Mouse (Mus musculus) left cerebral cortex, adult 2 months (tissue): ENCODE data around the gene Frrs1l. TPM values are rescaled to one million over a fixed set of nuclear protein-coding genes. Genes with fewer than 3 reads are reported as not detected.

Source experiments
- DNase-seq, 2 experiments: peaks; one replicate each; pipeline ENCODE4 v3.0.0; 2021 to 2022; ENCODE audit warnings: low spot score in 2 of 2, mixed read lengths in 1 of 2; ENCODE audit errors: extremely low spot score in 1 of 2
- H3K27ac ChIP-seq: fragments of 200-600 bp; 2 replicates; pipeline ENCODE4 v1.8.1; 2022
- H3K4me3 ChIP-seq: fragments of 200-600 bp; 2 replicates; pipeline ENCODE4 v1.8.1; 2022
- CTCF ChIP-seq: fragments of 200-600 bp; IDR thresholded peaks from 2 replicates; pipeline ENCODE4 v1.8.1; 2022; ENCODE audit warnings: antibody characterized with exemption, mild to moderate bottlenecking, moderate library complexity
- intact Hi-C: fragments of 180-260 bp; cut with DNase I; formaldehyde crosslinking; loops from one replicate; pipeline ENCODE4 v1.15.1; 2025
- total RNA-seq, 2 experiments: library from RNA; stranded (reverse); gene quantifications; 2 replicates each; pipeline ENCODE4 v1.2.3; 2021

Gene Frrs1l
- total RNA-seq, 2 experiments from 2014 or later: 204 to 212 TPM

DNA sequence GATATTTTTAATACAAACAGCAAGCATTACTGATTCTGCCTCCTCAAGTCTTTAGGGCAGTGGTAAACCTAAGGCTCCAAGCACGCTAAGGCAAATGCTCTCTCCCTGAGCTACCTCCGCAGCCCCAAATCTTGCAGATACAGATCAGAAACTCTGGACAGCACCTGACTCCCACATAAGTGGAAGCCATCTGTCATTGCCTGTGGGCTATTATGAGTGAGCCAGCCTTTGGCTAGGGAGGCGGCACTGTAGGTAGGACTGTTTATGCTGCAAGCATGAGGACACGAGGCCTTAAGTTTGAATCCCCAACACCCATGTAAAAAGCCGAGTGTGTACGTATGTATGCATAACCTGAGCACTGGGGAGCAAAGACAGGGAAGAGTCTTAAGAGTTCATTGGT is 26.5 kb downstream of the Frrs1l start:
- intact Hi-C loops: no loop called here

DNA sequence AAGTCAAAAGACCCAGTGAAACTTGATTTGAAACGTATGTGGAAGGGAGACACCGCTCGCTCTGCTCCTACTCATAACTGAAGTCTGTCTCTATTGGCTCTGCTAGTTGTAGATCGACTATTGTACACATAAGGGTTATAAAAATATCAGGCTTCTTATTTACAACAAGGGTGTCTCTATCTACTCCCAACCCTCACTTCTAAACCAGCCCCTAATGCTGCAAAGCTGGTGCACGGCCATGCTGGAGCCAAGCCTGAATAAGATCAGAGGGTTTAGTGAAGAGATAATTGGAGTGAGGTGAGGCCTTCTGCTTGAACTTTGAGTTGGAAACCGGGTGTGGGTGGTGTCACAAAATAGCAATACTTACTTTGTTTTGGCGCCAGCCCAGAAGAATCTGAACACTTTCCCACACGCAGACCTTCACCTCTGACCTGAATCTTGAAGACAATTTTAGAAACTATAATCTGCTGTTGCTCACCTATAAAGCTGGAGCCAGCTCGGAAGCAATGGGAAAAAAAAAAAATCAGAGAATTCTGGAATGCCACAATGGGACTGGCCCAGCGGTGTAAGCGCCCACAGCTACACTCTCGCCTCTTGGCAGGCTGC is 28.8 kb downstream of the Frrs1l start:
- no peak overlapping the region for H3K27ac ChIP-seq
- H3K4me3 ChIP-seq: no peak overlapping the region
- TF ChIP-seq CTCF: no peak
- intact Hi-C loops: no loop called here
- no peak for DNase-seq

More for the DNA sequence above, 26.5 kb downstream of the Frrs1l start:
- peak in 1 of 2 experiments; percentile 59 for DNase-seq
- no peak overlapping the region; the same call in 1 of the 2 replicates for H3K27ac ChIP-seq
- no peak for TF ChIP-seq CTCF
- H3K4me3 ChIP-seq: no peak overlapping the region

DNA sequence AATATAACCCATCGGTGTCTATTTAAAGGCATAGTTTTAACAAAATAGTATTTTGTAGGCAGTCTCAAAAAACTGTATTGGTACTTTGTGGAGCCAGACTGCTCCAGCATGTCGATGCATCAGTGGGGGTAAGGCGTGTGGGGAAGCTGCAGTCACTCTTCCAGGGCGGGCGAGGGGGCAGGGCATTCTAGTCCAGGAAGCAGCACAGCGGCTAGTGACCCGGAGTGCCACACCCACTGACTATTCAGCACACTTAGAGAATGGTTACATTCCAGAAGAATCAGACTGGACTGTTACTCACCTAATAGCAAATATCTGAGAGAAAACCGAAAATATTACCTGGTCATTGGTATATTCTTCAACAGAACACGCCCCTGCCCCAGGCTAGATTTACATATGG is 32.7 kb downstream of the Frrs1l start:
- DNase-seq: no peak
- no peak for TF ChIP-seq CTCF
- Histone ChIP-seq H3K27ac (no peak overlapping the region), H3K4me3 (no peak overlapping the region)
- intact Hi-C loops: no loop called here

DNA sequence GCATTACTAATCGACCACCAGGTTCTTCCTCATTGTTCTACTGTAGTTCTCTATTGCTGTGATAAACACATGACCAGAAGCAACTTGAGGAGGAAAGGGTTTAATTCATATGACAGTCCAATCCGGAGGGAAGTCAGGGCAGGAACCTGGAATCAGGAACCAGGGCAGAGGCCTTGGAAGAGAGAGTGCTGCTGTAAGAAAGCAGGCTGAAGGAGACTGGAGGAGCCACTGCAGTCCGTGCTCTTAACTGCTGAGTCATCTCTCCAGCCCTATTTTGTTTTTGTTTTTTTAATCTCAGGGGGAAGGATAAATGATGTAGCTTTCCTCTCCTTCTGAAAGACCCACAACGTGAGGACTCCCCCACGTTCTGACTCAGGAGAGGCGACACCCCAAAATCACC is 37.0 kb downstream of the Frrs1l start:
- no peak for TF ChIP-seq CTCF
- no peak for DNase-seq
- no peak overlapping the region for H3K27ac ChIP-seq
- H3K4me3 ChIP-seq: no peak overlapping the region
- intact Hi-C loops: no loop called here

DNA sequence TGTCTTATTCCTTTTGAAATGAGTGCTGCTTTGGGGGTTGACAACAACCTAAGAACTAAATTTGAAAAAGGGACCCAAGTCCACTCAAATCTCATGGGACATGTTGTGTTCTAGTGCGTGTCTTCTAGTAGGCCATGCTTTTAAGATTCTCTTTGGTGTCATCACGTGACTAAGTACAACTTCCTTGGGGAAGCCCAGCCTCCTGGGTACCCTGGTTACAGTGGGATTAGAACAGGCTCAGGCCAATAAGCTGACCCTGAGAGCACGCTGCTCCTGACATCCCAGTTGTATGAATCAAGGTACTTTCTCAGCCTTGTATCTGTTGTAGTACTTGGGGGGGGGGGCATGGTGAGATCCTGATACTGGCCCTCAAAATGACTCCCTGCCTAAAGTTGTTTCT is 38.5 kb downstream of the Frrs1l start:
- TF ChIP-seq CTCF: no peak
- intact Hi-C loops: no loop called here
- Histone ChIP-seq H3K4me3 (no peak overlapping the region), H3K27ac (no peak overlapping the region)
- DNase-seq: no peak

DNA sequence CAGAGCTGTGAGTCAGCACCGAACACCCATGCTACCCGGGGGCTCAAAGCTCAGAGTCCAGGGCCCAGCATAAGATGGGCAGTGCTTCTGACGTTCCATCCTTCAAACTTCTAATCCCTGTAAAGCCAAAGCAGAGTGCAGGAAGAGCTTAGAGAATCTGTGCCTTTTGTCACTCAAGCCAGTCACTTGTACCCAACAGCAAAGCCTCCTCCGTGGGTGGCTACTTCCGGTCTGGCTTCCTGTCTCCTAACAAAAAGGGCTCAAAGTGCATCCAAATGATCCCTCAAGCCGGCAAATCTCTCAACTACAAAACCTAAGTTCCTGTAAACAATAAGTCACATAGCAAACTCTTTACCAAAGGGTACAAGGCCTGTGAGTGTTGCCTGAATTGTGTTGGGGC is 40.7 kb downstream of the Frrs1l start:
- H3K4me3 ChIP-seq: no peak overlapping the region
- DNase-seq: no peak
- intact Hi-C loops: no loop called here
- TF ChIP-seq CTCF: no peak
- H3K27ac ChIP-seq: no peak overlapping the region

DNA sequence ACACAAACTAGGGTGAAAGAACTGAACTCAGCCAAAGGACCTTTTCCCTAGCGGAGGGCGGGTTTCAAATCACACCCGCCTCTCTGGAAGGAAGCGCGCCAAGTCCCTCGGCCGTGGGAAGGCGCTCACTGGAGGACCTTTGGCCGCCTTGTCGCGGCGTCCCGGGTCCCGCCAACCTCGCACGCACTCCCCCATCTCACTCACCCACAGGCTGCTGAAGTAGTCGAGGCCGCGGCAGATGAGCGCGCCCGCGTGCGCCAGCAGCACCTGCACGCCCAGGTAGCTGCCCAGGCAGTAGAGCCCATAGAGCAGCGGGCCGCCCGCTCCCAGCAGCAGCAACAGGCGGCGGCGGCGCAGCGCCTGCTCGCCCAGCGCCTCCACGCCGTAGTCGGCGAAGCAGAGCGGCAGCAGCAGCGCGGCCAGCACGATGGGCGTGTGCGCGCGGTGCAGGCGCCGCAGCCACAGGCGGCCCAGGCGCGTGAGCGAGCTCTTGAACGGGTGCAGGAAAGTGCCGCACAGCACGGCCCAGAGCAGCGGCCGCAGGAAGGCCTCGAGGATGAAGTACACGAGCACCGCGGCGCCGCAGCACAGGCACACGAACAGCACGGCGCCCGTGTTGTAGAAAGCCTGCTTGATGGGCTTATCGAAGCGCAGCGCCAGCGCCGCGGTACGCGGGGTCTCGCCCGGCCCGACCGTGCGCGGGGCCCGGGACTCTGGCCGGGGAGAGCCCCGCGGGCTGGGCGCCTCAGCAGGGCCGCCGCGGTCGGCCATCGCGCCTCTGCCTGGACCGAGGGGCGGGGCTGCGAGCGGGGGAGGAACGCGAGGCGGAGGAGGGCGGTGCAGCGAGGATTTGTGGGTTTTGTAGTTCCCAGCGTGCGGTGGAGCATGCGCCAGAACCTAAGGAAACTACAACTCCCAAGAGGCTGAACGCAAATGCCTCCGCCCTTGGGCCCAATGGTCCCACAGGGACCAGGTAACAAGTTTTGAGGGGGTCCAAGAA is 43.2 kb downstream of the Frrs1l start, which contains the start of gene Tmem245:
TSS of gene Tmem245 (minus strand) at position 797 of the 1,000 bp plus-strand sequence.
- peak; percentile 90 to 92 for DNase-seq
- no peak for TF ChIP-seq CTCF
- peak within 1 kb of the TSS; percentile 61 for H3K4me3 ChIP-seq
- intact Hi-C loops: no loop called here
- H3K27ac ChIP-seq: peak within 1 kb of the TSS; percentile 88

DNA sequence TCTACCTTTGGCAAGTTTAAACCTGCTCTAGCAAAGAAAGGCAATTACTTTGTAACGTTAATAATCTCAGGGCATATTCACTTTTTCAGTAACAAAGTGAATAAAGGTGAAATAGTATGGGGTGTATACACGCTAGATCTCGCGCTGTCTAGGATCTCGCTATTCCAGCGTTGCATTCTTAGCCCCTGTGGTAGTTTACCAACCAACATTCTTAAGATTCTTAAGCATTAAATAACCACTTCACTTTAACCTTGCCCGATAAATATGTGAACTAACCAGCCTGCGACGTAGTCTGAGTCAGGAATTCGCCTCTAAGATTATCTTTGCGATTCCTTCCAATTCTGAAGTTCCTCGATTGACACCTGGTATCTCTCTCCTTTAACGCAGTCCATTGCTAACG is 44.0 kb downstream of the Frrs1l start:
- peak overlapping the region; percentile 61 for H3K4me3 ChIP-seq
- intact Hi-C loops: no loop called here
- DNase-seq: no peak
- no peak for TF ChIP-seq CTCF
- H3K27ac ChIP-seq: peak overlapping the region; percentile 88

DNA sequence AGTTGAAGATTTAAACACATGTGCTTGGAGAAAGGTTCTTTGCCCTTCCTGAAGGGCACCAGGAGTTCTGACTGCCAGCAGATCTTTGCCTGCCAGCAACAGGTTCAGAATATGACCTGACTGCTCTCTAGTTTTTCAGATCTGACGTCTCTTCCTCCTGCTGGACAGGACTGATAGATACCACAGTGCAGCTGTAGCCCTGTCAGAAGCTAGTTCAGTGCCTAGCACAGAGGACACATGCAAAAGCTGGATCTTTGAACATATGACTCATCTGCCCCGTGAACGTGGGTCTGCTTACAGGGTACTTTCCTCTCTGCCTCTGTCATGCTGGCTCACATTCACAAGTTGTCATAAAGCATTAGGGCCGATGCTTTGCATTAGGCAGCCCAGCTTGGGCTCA is 45.9 kb downstream of the Frrs1l start:
- intact Hi-C loops: loop anchor here (5.0 kb wide), 1 partner anchor 77 kb away; the partner anchor contains the start of gene Ctnnal1
- no peak for DNase-seq
- H3K4me3 ChIP-seq: no peak overlapping the region
- no peak for TF ChIP-seq CTCF
- H3K27ac ChIP-seq: 0 out of 2 replicates have a peak overlapping the region, but pooled peaks have one; percentile 13

DNA sequence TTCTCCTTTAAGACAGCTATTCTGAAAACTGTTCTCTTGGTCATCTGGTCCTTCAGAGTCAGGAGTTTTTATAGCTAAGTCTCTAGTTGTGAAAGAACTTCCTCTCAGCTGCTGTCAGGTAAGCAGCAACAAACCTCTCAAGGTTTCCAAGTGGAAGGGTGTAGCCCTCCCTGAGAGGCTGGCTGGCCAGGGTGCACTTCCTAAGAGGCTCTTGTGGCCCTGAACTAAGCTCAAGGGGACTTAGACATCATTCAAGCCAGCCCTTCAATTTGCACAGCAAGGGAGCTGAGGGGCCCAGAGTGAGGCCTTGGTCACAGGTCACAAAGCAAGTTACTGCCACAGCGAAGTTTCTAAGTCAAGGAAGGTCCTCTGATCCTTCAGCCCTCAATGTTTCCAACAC is 46.9 kb downstream of the Frrs1l start:
- intact Hi-C loops: loop anchor here (5.0 kb wide), 1 partner anchor 76 kb away; the partner anchor contains the start of gene Ctnnal1
- H3K27ac ChIP-seq: peak overlapping the region; percentile 71
- no peak overlapping the region for H3K4me3 ChIP-seq
- no peak for DNase-seq
- TF ChIP-seq CTCF: no peak

DNA sequence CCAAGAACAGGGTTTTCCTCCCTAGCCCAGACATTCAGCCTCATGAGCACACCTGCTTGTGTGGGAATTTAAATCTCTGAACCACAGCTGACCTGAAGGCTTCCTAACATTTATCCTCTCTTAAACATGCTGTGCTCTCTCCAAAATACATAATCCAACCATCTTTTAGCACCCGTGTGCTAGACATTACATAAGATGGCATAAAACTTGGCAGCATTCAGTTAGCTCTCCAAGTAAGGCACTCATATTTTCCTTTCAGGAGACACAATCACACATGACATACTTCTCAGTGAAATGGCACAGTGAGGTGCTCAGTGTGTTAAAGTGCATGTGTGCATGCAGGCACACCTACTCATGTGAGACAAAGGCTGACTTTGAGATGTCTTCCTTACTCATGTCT is 47.6 kb downstream of the Frrs1l start:
- no peak for TF ChIP-seq CTCF
- H3K27ac ChIP-seq: peak overlapping the region; percentile 71
- no peak for DNase-seq
- intact Hi-C loops: loop anchor here (5.0 kb wide), 1 partner anchor 75 kb away; the partner anchor contains the start of gene Ctnnal1
- H3K4me3 ChIP-seq: no peak overlapping the region

DNA sequence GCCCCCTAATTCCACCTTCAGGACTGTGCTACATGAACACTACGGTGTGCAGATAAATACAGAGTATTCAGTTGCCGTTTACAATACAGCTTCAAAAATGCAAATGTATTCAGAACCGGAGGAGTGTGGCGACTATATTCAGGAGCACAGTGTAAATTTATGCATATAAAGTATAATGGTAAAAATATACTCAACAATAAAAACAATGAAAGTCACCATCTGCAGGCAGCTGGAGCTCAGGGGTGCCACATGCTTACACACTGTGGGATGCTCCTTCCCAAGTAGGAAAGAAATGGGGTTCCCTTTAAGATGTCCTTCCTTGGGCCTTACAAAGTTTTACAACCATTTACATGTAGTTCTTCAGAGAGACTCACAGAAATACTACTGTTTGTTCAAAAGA is 48.7 kb downstream of the Frrs1l start:
- H3K27ac ChIP-seq: no peak overlapping the region
- TF ChIP-seq CTCF: no peak
- intact Hi-C loops: loop anchor here (5.0 kb wide), 1 partner anchor 74 kb away; the partner anchor contains the start of gene Ctnnal1
- no peak overlapping the region for H3K4me3 ChIP-seq
- DNase-seq: no peak
